Mouse (Mus musculus): Measurements from ENCODE around the gene Ptchd4. TPM values are rescaled to one million over a fixed set of nuclear protein-coding genes. Genes with fewer than 3 reads are reported as not detected.

The Ptchd4 gene
- total and polyA plus RNA-seq, 3 experiments = not detected

- H3K36me3 ChIP-seq (ENCODE audit: control insufficient read depth in 1 of 2, insufficient read depth in 2 of 2, low read length in 2 of 2) = no peaks in the 10 kb centered on the region
- H3K9ac ChIP-seq (ENCODE audit: control insufficient read depth, low read depth, low read length, poor library complexity, severe bottlenecking) = no peak overlapping the region
- H3K79me2 ChIP-seq (ENCODE audit: control insufficient read depth, insufficient read depth, low read length, poor library complexity) = no peaks in the 10 kb centered on the region
- no peak overlapping the region for H3K4me3 ChIP-seq (ENCODE audit: control insufficient read depth in 1 of 2, insufficient read depth in 1 of 2, low read depth in 2 of 2, low read length in 2 of 2)
- no peak overlapping the region for H3K27ac ChIP-seq (ENCODE audit: control insufficient read depth, low read depth, low read length)
- DNase-seq (ENCODE audit: low read depth, low spot score) = no peak
- H3K9me3 ChIP-seq (replicated peaks; ENCODE audit: insufficient read depth, low read length) = no peaks in the 10 kb centered on the region
- TF ChIP-seq POLR2A (IDR thresholded peaks at IDR 0.05; ENCODE audit: control insufficient read depth in 1 of 2, insufficient read depth in 1 of 2, low read depth in 1 of 2, low read length in 2 of 2, poor library complexity in 1 of 2) = no peak
- no peak for TF ChIP-seq SIN3A (IDR thresholded peaks at IDR 0.05; ENCODE audit: low read length)
- TF ChIP-seq TAL1 (IDR thresholded peaks at IDR 0.05; ENCODE audit: low read length) = no peak
- no peak for TF ChIP-seq MYC (IDR thresholded peaks at IDR 0.05; ENCODE audit: low read depth, low read length)
- no peak for TF ChIP-seq MYB (IDR thresholded peaks at IDR 0.05; ENCODE audit: low read depth, low read length)
- TF ChIP-seq ELF1 (IDR thresholded peaks at IDR 0.05; ENCODE audit: low read depth, low read length) = no peak
- no peak for TF ChIP-seq CHD1 (IDR thresholded peaks at IDR 0.05; ENCODE audit: low read depth, low read length)
- no peak for TF ChIP-seq HCFC1 (IDR thresholded peaks at IDR 0.05; ENCODE audit: low read depth, low read length)
- no peak for TF ChIP-seq USF1 (IDR thresholded peaks at IDR 0.05; ENCODE audit: low read depth, low read length)
- no peak for TF ChIP-seq BHLHE40 (IDR thresholded peaks at IDR 0.05; ENCODE audit: borderline replicate concordance, low read depth, low read length)
- no peaks in the 10 kb centered on the region for H3K27me3 ChIP-seq (ENCODE audit: control insufficient read depth in 1 of 2, insufficient read depth in 2 of 2, low read length in 2 of 2)
- no peaks in the 10 kb centered on the region for H3K4me1 ChIP-seq (ENCODE audit: control insufficient read depth in 1 of 2, insufficient read depth in 2 of 2, low read length in 2 of 2)
These were observed 16.1 kb upstream of the Ptchd4 start for GRCm38 (mm10) chr17:42299681-42300080.

- Histone ChIP-seq H3K9me3 (replicated peaks; ENCODE audit: insufficient read depth, low read length) (no peaks in the 10 kb centered on the region), H3K36me3 (ENCODE audit: control insufficient read depth in 1 of 2, insufficient read depth in 2 of 2, low read length in 2 of 2) (no peaks in the 10 kb centered on the region), H3K27me3 (ENCODE audit: control insufficient read depth in 1 of 2, insufficient read depth in 2 of 2, low read length in 2 of 2) (no peaks in the 10 kb centered on the region), H3K4me1 (ENCODE audit: control insufficient read depth in 1 of 2, insufficient read depth in 2 of 2, low read length in 2 of 2) (no peaks in the 10 kb centered on the region), H3K9ac (ENCODE audit: control insufficient read depth, low read depth, low read length, poor library complexity, severe bottlenecking) (no peak overlapping the region), H3K27ac (ENCODE audit: control insufficient read depth, low read depth, low read length) (no peak overlapping the region), H3K4me3 (ENCODE audit: control insufficient read depth in 1 of 2, insufficient read depth in 1 of 2, low read depth in 2 of 2, low read length in 2 of 2) (no peak overlapping the region), H3K79me2 (ENCODE audit: control insufficient read depth, insufficient read depth, low read length, poor library complexity) (no peaks in the 10 kb centered on the region)
- DNase-seq (ENCODE audit: low read depth, low spot score) = no peak
- no peak for TF ChIP-seq SIN3A (IDR thresholded peaks at IDR 0.05; ENCODE audit: low read length)
- no peak for TF ChIP-seq USF2 (IDR thresholded peaks at IDR 0.05; ENCODE audit: borderline replicate concordance in 1 of 2, insufficient read depth in 1 of 2, low read depth in 1 of 2, low read length in 2 of 2)
- no peak for TF ChIP-seq GATA1 (IDR thresholded peaks at IDR 0.05; ENCODE audit: low read depth, low read length)
- TF ChIP-seq MEF2A (IDR thresholded peaks at IDR 0.05; ENCODE audit: extremely low read depth, insufficient replicate concordance, low read depth, low read length, poor library complexity, severe bottlenecking) = no peak
- no peak for TF ChIP-seq ELF1 (IDR thresholded peaks at IDR 0.05; ENCODE audit: low read depth, low read length)
- TF ChIP-seq MAZ (IDR thresholded peaks at IDR 0.05; ENCODE audit: low read depth, low read length) = no peak
- no peak for TF ChIP-seq E2F4 (IDR thresholded peaks at IDR 0.05; ENCODE audit: borderline replicate concordance, low read depth, low read length)
- TF ChIP-seq CTCF (IDR thresholded peaks at IDR 0.05 in 2 of 3, conservative IDR thresholded peaks at IDR 0.05 in 1 of 3; ENCODE audit: control insufficient read depth in 1 of 3, insufficient read depth in 1 of 3, low read depth in 2 of 3, low read length in 3 of 3, poor library complexity in 1 of 3, severe bottlenecking in 1 of 3) = no peak
- no peak for TF ChIP-seq BHLHE40 (IDR thresholded peaks at IDR 0.05; ENCODE audit: borderline replicate concordance, low read depth, low read length)
- TF ChIP-seq KAT2A (conservative IDR thresholded peaks at IDR 0.05; ENCODE audit: low read depth, low read length) = no peak
- no peak for TF ChIP-seq TAL1 (IDR thresholded peaks at IDR 0.05; ENCODE audit: low read length)
- no peak for TF ChIP-seq NRF1 (IDR thresholded peaks at IDR 0.05; ENCODE audit: insufficient read depth, low read depth, low read length, poor library complexity, severe bottlenecking)
These were observed 12.6 kb upstream of the Ptchd4 start for GRCm38 (mm10) chr17:42303062-42303577.
